Mouse (Mus musculus) liver, embryonic 14.5 days (tissue): ENCODE measurements around the gene Mrps23.

Experiments used
- CTCF ChIP-seq: IDR thresholded peaks from 2 replicates; pipeline ENCODE4 v1.5.1; 2016; ENCODE audit warnings: antibody characterized with exemption, low read depth, control low read depth
- EP300 ChIP-seq: IDR thresholded peaks from 2 replicates; pipeline ENCODE4 v1.6.1; 2016; ENCODE audit warnings: antibody characterized with exemption, low read depth

GRCm38 (mm10) chr11:88161651-88162362 is 42.4 kb upstream of the Mrps23 start:
- peak; percentile 85 for TF ChIP-seq CTCF
- no peak for TF ChIP-seq EP300
